Mouse (Mus musculus) heart, postnatal 0 days (tissue): ENCODE results near the gene Srpx.

Source experiments
- CTCF ChIP-seq: IDR thresholded peaks from 2 replicates; pipeline ENCODE4 v1.5.1; 2016; ENCODE audit warnings: antibody characterized with exemption, control low read depth, low read depth
- EP300 ChIP-seq: IDR thresholded peaks from 2 replicates; pipeline ENCODE4 v1.6.1; 2016; ENCODE audit warnings: antibody characterized with exemption, low read depth

DNA sequence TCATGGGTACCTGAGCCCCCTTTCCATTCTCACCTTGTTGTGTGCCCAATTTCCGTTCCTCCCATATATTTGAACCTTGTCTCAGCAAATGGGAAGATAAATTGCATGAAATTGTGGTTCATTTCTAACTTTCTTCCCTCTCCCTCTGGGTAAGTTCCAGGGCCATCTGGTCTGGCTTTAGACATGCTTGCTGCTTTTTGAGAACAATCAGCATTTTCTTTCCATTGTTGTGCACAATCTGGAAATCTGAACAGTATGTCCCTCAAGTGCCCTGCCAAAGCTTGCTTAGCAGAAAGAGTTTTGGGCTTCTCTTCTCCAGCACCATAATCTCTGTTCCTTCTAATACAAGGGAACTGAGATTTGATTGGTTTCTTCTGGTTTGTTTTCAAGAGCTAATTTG, 53.7 kb downstream of the Srpx start:
- TF ChIP-seq EP300: no peak
- no peak for TF ChIP-seq CTCF
